Mouse (Mus musculus): ENCODE results near the gene Tacc3. TPM values are rescaled to one million over a fixed set of nuclear protein-coding genes. Genes with fewer than 3 reads are reported as not detected.

Tacc3 gene
- total and polyA plus RNA-seq, 2 experiments from 2014 or later = 20.1 to 25.5 TPM

DNA sequence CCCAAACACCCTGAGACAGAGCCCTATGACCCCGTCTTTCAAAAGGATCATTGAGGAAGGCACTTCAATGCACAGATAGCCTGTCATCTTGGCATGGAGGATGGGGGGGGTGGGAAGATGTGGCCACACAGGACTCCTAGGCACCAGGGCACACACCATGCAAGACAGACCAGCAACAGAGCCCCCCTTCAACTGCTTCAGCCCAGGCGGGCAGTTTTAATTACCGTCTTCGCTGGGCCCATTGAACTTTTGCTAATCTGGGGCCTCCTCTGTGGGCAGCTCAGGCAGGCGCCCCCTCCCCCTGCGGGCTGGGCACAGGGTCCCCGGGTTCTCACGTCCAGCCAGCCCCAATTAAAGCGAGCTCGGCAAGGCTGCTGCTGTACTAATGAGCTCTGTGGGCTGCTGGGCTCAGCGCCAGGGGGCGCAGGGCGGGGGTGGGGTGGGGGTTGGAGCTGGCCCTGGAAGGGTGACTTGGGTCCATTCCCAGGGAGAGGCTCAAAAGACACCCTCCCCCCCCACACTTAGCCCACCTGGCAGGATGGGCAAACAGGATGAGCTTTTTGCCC, 40.1 kb downstream of the Tacc3 start:
- no peak for TF ChIP-seq CTCF (IDR thresholded peaks at IDR 0.05; ENCODE audit: low read depth)
- DNase-seq (peak; percentile 70), ATAC-seq (peak; percentile 65)
- peaks cover 8% of the 10 kb centered on the region; the same call in 1 of the 2 replicates for H3K4me1 ChIP-seq (ENCODE audit: insufficient read depth)
- H3K36me3 ChIP-seq (ENCODE audit: insufficient read depth) = no peaks in the 10 kb centered on the region
- H3K27ac ChIP-seq (ENCODE audit: low read depth, low read length) = 0 out of 2 replicates have a peak overlapping the region, but pooled peaks have one; percentile 35
- no peak overlapping the region for H3K4me2 ChIP-seq (ENCODE audit: low read depth)
- no peaks in the 10 kb centered on the region for H3K9me3 ChIP-seq (ENCODE audit: low read length)
- 4% methylated on average over 12 of the region's 13 CpGs for WGBS
- H3K9ac ChIP-seq = no peak overlapping the region
- H3K27me3 ChIP-seq (ENCODE audit: insufficient read depth, low read length) = no peaks in the 10 kb centered on the region; the same call in 1 of the 2 replicates
- no peak overlapping the region for H3K4me3 ChIP-seq (ENCODE audit: low read depth, low read length)

DNA sequence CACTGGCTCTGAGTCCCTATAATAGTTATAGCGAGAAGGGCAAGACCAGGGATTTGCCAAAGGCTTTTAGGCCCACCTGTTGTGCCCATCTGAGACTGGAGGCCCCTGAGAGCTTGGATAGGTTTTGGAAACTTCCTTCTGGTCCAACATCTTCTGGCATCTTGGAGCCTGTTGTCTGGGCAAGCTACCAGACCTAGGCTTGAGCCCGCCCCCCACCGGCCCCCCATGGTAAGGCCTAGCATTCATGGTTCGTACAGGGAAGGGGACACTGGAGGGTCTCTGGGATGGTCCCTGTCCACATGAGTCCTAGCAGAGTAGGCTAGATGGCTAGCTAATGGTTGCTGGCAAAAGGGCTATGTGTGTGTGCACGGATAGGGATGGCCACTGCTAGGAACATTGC, 40.7 kb downstream of the Tacc3 start:
- no peak overlapping the region for H3K27ac ChIP-seq (ENCODE audit: low read depth, low read length)

GRCm38 (mm10) chr5:33700010-33700409, 42.1 kb downstream of the Tacc3 start:
- H3K36me3 ChIP-seq (ENCODE audit: insufficient read depth) = no peaks in the 10 kb centered on the region
- peaks cover 5% of the 10 kb centered on the region; the same call in 1 of the 2 replicates for H3K4me1 ChIP-seq (ENCODE audit: insufficient read depth)
- DNase-seq (no peak), ATAC-seq (no peak)
- H3K27me3 ChIP-seq (ENCODE audit: insufficient read depth, low read length) = no peaks in the 10 kb centered on the region; the same call in 1 of the 2 replicates
- H3K27ac ChIP-seq (ENCODE audit: low read depth, low read length) = no peak overlapping the region
- no peaks in the 10 kb centered on the region for H3K9me3 ChIP-seq (ENCODE audit: low read length)
- no peak overlapping the region for H3K4me2 ChIP-seq (ENCODE audit: low read depth)
- H3K9ac ChIP-seq = no peak overlapping the region
- 43% methylated on average over 13 of the region's 13 CpGs for WGBS
- no peak for TF ChIP-seq CTCF (IDR thresholded peaks at IDR 0.05; ENCODE audit: low read depth)
- no peak overlapping the region for H3K4me3 ChIP-seq (ENCODE audit: low read depth, low read length)

More for the DNA sequence above, 40.7 kb downstream of the Tacc3 start:
- Histone ChIP-seq H3K27me3 (ENCODE audit: insufficient read depth, low read length) (no peaks in the 10 kb centered on the region; the same call in 1 of the 2 replicates), H3K4me1 (ENCODE audit: insufficient read depth) (peaks cover 8% of the 10 kb centered on the region; the same call in 1 of the 2 replicates), H3K9ac (no peak overlapping the region), H3K4me2 (ENCODE audit: low read depth) (no peak overlapping the region), H3K36me3 (ENCODE audit: insufficient read depth) (no peaks in the 10 kb centered on the region), H3K4me3 (ENCODE audit: low read depth, low read length) (no peak overlapping the region), H3K9me3 (ENCODE audit: low read length) (no peaks in the 10 kb centered on the region)
- 51% methylated on average over 5 of the region's 5 CpGs for WGBS
- no peak for DNase-seq
- no peak for ATAC-seq
- no peak for TF ChIP-seq CTCF (IDR thresholded peaks at IDR 0.05; ENCODE audit: low read depth)

- TF ChIP-seq CTCF (IDR thresholded peaks at IDR 0.05; ENCODE audit: low read depth) = no peak
- 79% methylated on average over 11 of the region's 11 CpGs for WGBS
- no peak overlapping the region for H3K27ac ChIP-seq (ENCODE audit: low read depth, low read length)
- no peaks in the 10 kb centered on the region for H3K36me3 ChIP-seq (ENCODE audit: insufficient read depth)
- no peak overlapping the region for H3K4me2 ChIP-seq (ENCODE audit: low read depth)
- no peaks in the 10 kb centered on the region for H3K27me3 ChIP-seq (ENCODE audit: insufficient read depth, low read length)
- ATAC-seq (no peak), DNase-seq (no peak)
- no peak overlapping the region for H3K9ac ChIP-seq
- no peak overlapping the region for H3K4me3 ChIP-seq (ENCODE audit: low read depth, low read length)
- H3K9me3 ChIP-seq (ENCODE audit: low read length) = no peaks in the 10 kb centered on the region
- H3K4me1 ChIP-seq (ENCODE audit: insufficient read depth) = no peaks in the 10 kb centered on the region
These were observed 43.9 kb downstream of the Tacc3 start for GRCm38 (mm10) chr5:33701832-33702231.

GRCm38 (mm10) chr5:33703999-33704398, 46.1 kb downstream of the Tacc3 start:
- peak; percentile 29 for DNase-seq
- 12% methylated on average over 8 of the region's 8 CpGs for WGBS

DNA sequence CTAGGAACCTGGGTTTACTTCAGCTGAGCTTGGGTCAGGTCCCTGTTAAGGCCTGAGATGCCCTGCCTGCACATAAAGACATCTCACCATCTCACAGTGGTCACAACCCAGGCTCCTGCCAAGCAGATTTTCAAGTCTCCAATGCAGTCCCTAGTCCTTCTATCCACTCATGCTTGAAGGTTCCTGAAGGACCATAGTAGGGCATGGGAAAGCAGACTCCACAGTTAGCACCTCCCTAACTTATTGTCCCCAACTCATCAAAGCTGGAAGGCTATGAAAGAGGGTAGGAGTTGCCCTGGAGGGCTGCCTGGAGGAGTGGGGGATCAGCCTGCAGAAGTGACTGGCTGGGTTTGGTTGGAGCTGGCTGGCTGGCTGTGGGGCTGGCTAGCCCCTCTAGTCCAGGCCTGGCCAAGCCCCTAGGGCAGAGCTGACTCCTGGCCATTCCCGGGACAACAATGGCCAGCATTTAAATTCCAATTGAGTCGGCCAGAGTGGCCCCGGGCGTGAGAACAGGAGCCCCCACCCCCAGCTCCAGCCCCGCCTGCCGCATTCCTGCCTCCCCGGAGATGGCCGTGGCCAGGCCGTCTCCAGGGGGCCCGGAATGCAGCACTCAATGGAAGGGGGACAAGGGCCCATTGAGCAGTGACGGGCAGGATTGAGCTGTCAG, 47.1 kb downstream of the Tacc3 start:
- Histone ChIP-seq H3K4me3 (ENCODE audit: low read depth, low read length) (no peak overlapping the region), H3K9ac (no peak overlapping the region), H3K27me3 (ENCODE audit: insufficient read depth, low read length) (no peaks in the 10 kb centered on the region), H3K9me3 (ENCODE audit: low read length) (no peaks in the 10 kb centered on the region), H3K4me1 (ENCODE audit: insufficient read depth) (no peaks in the 10 kb centered on the region), H3K36me3 (ENCODE audit: insufficient read depth) (no peaks in the 10 kb centered on the region), H3K4me2 (ENCODE audit: low read depth) (no peak overlapping the region), H3K27ac (ENCODE audit: low read depth, low read length) (peak overlapping the region; percentile 67; the same call in 1 of the 2 replicates)
- 7% methylated on average over 11 of the region's 11 CpGs for WGBS
- no peak for TF ChIP-seq CTCF (IDR thresholded peaks at IDR 0.05; ENCODE audit: low read depth)
- peak; percentile 73 for DNase-seq
- peak; percentile 87 for ATAC-seq

More at GRCm38 (mm10) chr5:33703999-33704398, 46.1 kb downstream of the Tacc3 start:
- H3K9ac ChIP-seq = no peak overlapping the region
- no peaks in the 10 kb centered on the region for H3K27me3 ChIP-seq (ENCODE audit: insufficient read depth, low read length)
- H3K9me3 ChIP-seq (ENCODE audit: low read length) = no peaks in the 10 kb centered on the region
- peak overlapping the region; percentile 40; the same call in 1 of the 2 replicates for H3K27ac ChIP-seq (ENCODE audit: low read depth, low read length)
- ATAC-seq = peak; percentile 30
- no peak overlapping the region for H3K4me2 ChIP-seq (ENCODE audit: low read depth)
- no peak for TF ChIP-seq CTCF (IDR thresholded peaks at IDR 0.05; ENCODE audit: low read depth)
- H3K36me3 ChIP-seq (ENCODE audit: insufficient read depth) = no peaks in the 10 kb centered on the region
- H3K4me1 ChIP-seq (ENCODE audit: insufficient read depth) = no peaks in the 10 kb centered on the region
- H3K4me3 ChIP-seq (ENCODE audit: low read depth, low read length) = no peak overlapping the region
